Mouse (Mus musculus) spleen, adult 2 months (tissue): ENCODE data around the gene Ppip5k2.
A peak's percentile ranks its signal among the peaks of the same experiment; 100 is the strongest.

Experiments
- CTCF ChIP-seq: fragments of 200-500 bp; IDR thresholded peaks from 2 replicates; pipeline ENCODE4 v1.5.1; 2011; ENCODE audit warnings: mild to moderate bottlenecking, inconsistent platforms; ENCODE audit not compliant: insufficient read depth, insufficient read length, insufficient replicate concordance; ENCODE audit errors: extremely low read depth
- POLR2A ChIP-seq: fragments of 200-500 bp; IDR thresholded peaks from 2 replicates; pipeline ENCODE4 v1.6.1; 2011; ENCODE audit warnings: low read depth, low read length, inconsistent platforms

GRCm38 (mm10) chr1:97661406-97662241, 108.6 kb downstream of the Ppip5k2 start, which contains the start of gene D1Ertd622e:
- TF ChIP-seq CTCF (no peak), POLR2A (peak; percentile 20)
